Comparison of ENCODE assay signal across 24 mouse cellular contexts in genomic region chr5:42969209-42969608, GRCm38 (mm10).
DNase-seq lines count a peak whose midpoint lies in the region; ATAC-seq and TF ChIP-seq lines count a peak whose summit lies in the region.
"Had no signal": no experiment of that assay in that cellular context is flagged by ENCODE, and none has a peak within 500 bp of the region (broad histone marks: within the 10 kb centered on the region; RNA-seq: fewer than 3 reads in every experiment).

No protein-coding gene starts in this region.

- peaks cover 11% of the 10 kb centered on the region for H3K4me1 ChIP-seq in heart, embryonic 13.5 days
- no peaks in the 10 kb centered on the region for H3K4me1 ChIP-seq in stomach, postnatal 0 days (replicated peaks; ENCODE audit: control insufficient read depth, insufficient read depth)
- H3K4me1 ChIP-seq: embryonic facial prominence, embryonic 10.5 days; embryonic facial prominence, embryonic 12.5 days; forebrain, embryonic 13.5 days; forebrain, embryonic 15.5 days had no signal

- ATAC-seq in heart, embryonic 13.5 days (ENCODE audit: extremely low read depth, insufficient number of reproducible peaks, low FRiP score, low TSS enrichment), result no peak
- peak; percentile 23 for ATAC-seq in megakaryocyte, adult 5-6 weeks (ENCODE audit: poor library complexity, severe bottlenecking)
- ATAC-seq in stomach, postnatal 0 days (ENCODE audit: low FRiP score, low TSS enrichment), result no peak
- ATAC-seq: activated CD4-positive, CD25-positive, alpha-beta regulatory T cell, adult 4 months; CD4-positive, CD25-positive, alpha-beta regulatory T cell, adult 4 months; forebrain, embryonic 13.5 days; forebrain, embryonic 15.5 days; forebrain, postnatal 0 days had no signal

- no peak overlapping the region for H3K4me2 ChIP-seq in heart, embryonic 13.5 days
- H3K4me2 ChIP-seq in stomach, postnatal 0 days (replicated peaks; ENCODE audit: low read depth), result no peak overlapping the region
- H3K4me2 ChIP-seq: embryonic facial prominence, embryonic 12.5 days; forebrain, embryonic 13.5 days; forebrain, embryonic 15.5 days had no signal

- no peaks in the 10 kb centered on the region for H3K27me3 ChIP-seq in heart, embryonic 13.5 days (replicated peaks)
- no peaks in the 10 kb centered on the region for H3K27me3 ChIP-seq in stomach, postnatal 0 days (ENCODE audit: control insufficient read depth, insufficient read depth, low read length)
- H3K27me3 ChIP-seq: CH12.LX; embryonic facial prominence, embryonic 12.5 days; forebrain, embryonic 13.5 days; forebrain, embryonic 15.5 days had no signal

- no peak for TF ChIP-seq CTCF in stomach, postnatal 0 days (IDR thresholded peaks at IDR 0.05; ENCODE audit: low read depth)

- H3K9me3 ChIP-seq in heart, embryonic 13.5 days, result no peaks in the 10 kb centered on the region
- H3K9me3 ChIP-seq in stomach, postnatal 0 days (ENCODE audit: control insufficient read depth, low read length), result no peaks in the 10 kb centered on the region
- H3K9me3 ChIP-seq: embryonic facial prominence, embryonic 10.5 days; embryonic facial prominence, embryonic 12.5 days; forebrain, embryonic 13.5 days; forebrain, embryonic 15.5 days; G1E had no signal

- no peak for TF ChIP-seq EP300 in stomach, postnatal 0 days (optimal IDR thresholded peaks at IDR 0.05)

- 0 out of 2 replicates have a peak overlapping the region, but pooled peaks have one; percentile 15 for H3K27ac ChIP-seq in heart, embryonic 13.5 days (replicated peaks)
- no peak overlapping the region for H3K27ac ChIP-seq in stomach, postnatal 0 days (replicated peaks)
- H3K27ac ChIP-seq: embryonic facial prominence, embryonic 10.5 days; embryonic facial prominence, embryonic 12.5 days; forebrain, embryonic 13.5 days; forebrain, embryonic 15.5 days had no signal

- H3K36me3 ChIP-seq in heart, embryonic 13.5 days, result no peaks in the 10 kb centered on the region
- no peaks in the 10 kb centered on the region for H3K36me3 ChIP-seq in stomach, postnatal 0 days (ENCODE audit: control insufficient read depth, insufficient read depth, low read length)
- H3K36me3 ChIP-seq: embryonic facial prominence, embryonic 10.5 days; embryonic facial prominence, embryonic 12.5 days; forebrain, embryonic 15.5 days; G1E had no signal

- DNase-seq in heart, postnatal 25 days (ENCODE audit: low spot score), result no peak
- DNase-seq in frontal cortex, adult 2 months (ENCODE audit: extremely low spot score in 1 of 2, low spot score in 1 of 2), result no peak
- no peak for DNase-seq in stomach, postnatal 0 days (ENCODE audit: low spot score)
- DNase-seq: adrenal gland, adult 8-10 months; adrenal gland, postnatal 14 days; adrenal gland, postnatal 36 days; B cell, adult 2 months; cerebellum, adult 11 months; cerebellum, adult 18-20 months; cerebellum, adult 8-10 months; cerebellum, adult 9-11 months; cerebellum, postnatal 14 days; cerebellum, postnatal 36 days; forebrain, postnatal 0 days had no signal

- no peak overlapping the region for H3K9ac ChIP-seq in heart, embryonic 13.5 days
- H3K9ac ChIP-seq in stomach, postnatal 0 days (ENCODE audit: low read length), result no peak overlapping the region
- H3K9ac ChIP-seq: embryonic facial prominence, embryonic 12.5 days; forebrain, embryonic 13.5 days; forebrain, embryonic 15.5 days; forebrain, postnatal 0 days had no signal

- no peak overlapping the region for H3K4me3 ChIP-seq in heart, embryonic 13.5 days
- no peak overlapping the region for H3K4me3 ChIP-seq in stomach, postnatal 0 days (ENCODE audit: low read depth, low read length)
- H3K4me3 ChIP-seq: embryonic facial prominence, embryonic 10.5 days; embryonic facial prominence, embryonic 12.5 days; forebrain, embryonic 13.5 days; forebrain, embryonic 15.5 days had no signal

- intact Hi-C loops in heart, postnatal 25 days (cut with DNase I), result no loop called here
